Mouse (Mus musculus): Measurements from ENCODE around the gene Ass1. TPM values are rescaled to one million over a fixed set of nuclear protein-coding genes. Genes with fewer than 3 reads are reported as not detected.

Gene Ass1
- total and polyA plus RNA-seq, 3 experiments: 4.9 to 6.5 (median 5.4) TPM

GRCm38 (mm10) chr2:31453559-31454177 is 16.3 kb upstream of the Ass1 start:
- 54% methylated on average over 11 of the region's 11 CpGs for WGBS
- Histone ChIP-seq H3K9ac (ENCODE audit: low read depth, low read length) (no peak overlapping the region), H3K79me2 (replicated peaks; ENCODE audit: control insufficient read depth, insufficient read depth, low read length) (no peaks in the 10 kb centered on the region), H3K27ac (no peak overlapping the region), H3K4me1 (ENCODE audit: control insufficient read depth, insufficient read depth, low read length) (no peaks in the 10 kb centered on the region; the same call in none of the 2 replicates), H3K27me3 (ENCODE audit: control insufficient read depth, insufficient read depth, low read length) (no peaks in the 10 kb centered on the region), H3K36me3 (ENCODE audit: control insufficient read depth, insufficient read depth, low read length) (no peaks in the 10 kb centered on the region), H3K4me3 (no peak overlapping the region)
- intact Hi-C loops (cut with DNase I): no loop called here
- TF ChIP-seq POLR2A (IDR thresholded peaks at IDR 0.05; ENCODE audit: insufficient read depth, low read depth, low read length) (no peak), EP300 (IDR thresholded peaks at IDR 0.05; ENCODE audit: insufficient read depth, low read depth, low read length) (no peak), CTCF (IDR thresholded peaks at IDR 0.05) (no peak)
- DNase-seq: no peak

GRCm38 (mm10) chr2:31454280-31454679 is 15.7 kb upstream of the Ass1 start:
- Histone ChIP-seq H3K36me3 (ENCODE audit: control insufficient read depth, insufficient read depth, low read length) (no peaks in the 10 kb centered on the region), H3K79me2 (replicated peaks; ENCODE audit: control insufficient read depth, insufficient read depth, low read length) (no peaks in the 10 kb centered on the region), H3K4me1 (ENCODE audit: control insufficient read depth, insufficient read depth, low read length) (no peaks in the 10 kb centered on the region; the same call in none of the 2 replicates), H3K9ac (ENCODE audit: low read depth, low read length) (no peak overlapping the region), H3K27ac (no peak overlapping the region), H3K4me3 (no peak overlapping the region), H3K27me3 (ENCODE audit: control insufficient read depth, insufficient read depth, low read length) (no peaks in the 10 kb centered on the region)
- 31% methylated on average over 8 of the region's 8 CpGs for WGBS
- peak in 1 of 2 experiments; percentile 42 for DNase-seq
- intact Hi-C loops (cut with DNase I): no loop called here
- TF ChIP-seq POLR2A (IDR thresholded peaks at IDR 0.05; ENCODE audit: insufficient read depth, low read depth, low read length) (no peak), EP300 (IDR thresholded peaks at IDR 0.05; ENCODE audit: insufficient read depth, low read depth, low read length) (no peak), CTCF (IDR thresholded peaks at IDR 0.05) (no peak)

- peaks cover 6% of the 10 kb centered on the region for H3K27me3 ChIP-seq (ENCODE audit: control insufficient read depth, insufficient read depth, low read length)
- TF ChIP-seq POLR2A (IDR thresholded peaks at IDR 0.05; ENCODE audit: insufficient read depth, low read depth, low read length): no peak
- TF ChIP-seq EP300 (IDR thresholded peaks at IDR 0.05; ENCODE audit: insufficient read depth, low read depth, low read length): no peak
- no peak for TF ChIP-seq CTCF (IDR thresholded peaks at IDR 0.05)
- H3K27ac ChIP-seq: no peak overlapping the region
- no peak overlapping the region for H3K9ac ChIP-seq (ENCODE audit: low read depth, low read length)
- H3K4me1 ChIP-seq (ENCODE audit: control insufficient read depth, insufficient read depth, low read length): no peaks in the 10 kb centered on the region; the same call in 1 of the 2 replicates
- intact Hi-C loops (cut with DNase I): no loop called here
- 77% methylated on average over 7 of the region's 7 CpGs for WGBS
- H3K4me3 ChIP-seq: no peak overlapping the region
- no peaks in the 10 kb centered on the region for H3K36me3 ChIP-seq (ENCODE audit: control insufficient read depth, insufficient read depth, low read length)
- no peak for DNase-seq
- no peaks in the 10 kb centered on the region for H3K79me2 ChIP-seq (replicated peaks; ENCODE audit: control insufficient read depth, insufficient read depth, low read length)
Measured at GRCm38 (mm10) chr2:31455418-31455817, 14.6 kb upstream of the Ass1 start.

GRCm38 (mm10) chr2:31458460-31458859 is 11.5 kb upstream of the Ass1 start:
- Histone ChIP-seq H3K36me3 (ENCODE audit: control insufficient read depth, insufficient read depth, low read length) (no peaks in the 10 kb centered on the region), H3K27ac (no peak overlapping the region), H3K4me1 (ENCODE audit: control insufficient read depth, insufficient read depth, low read length) (no peaks in the 10 kb centered on the region; the same call in 1 of the 2 replicates), H3K27me3 (ENCODE audit: control insufficient read depth, insufficient read depth, low read length) (peaks cover 7% of the 10 kb centered on the region), H3K4me3 (no peak overlapping the region), H3K9ac (ENCODE audit: low read depth, low read length) (no peak overlapping the region), H3K79me2 (replicated peaks; ENCODE audit: control insufficient read depth, insufficient read depth, low read length) (no peaks in the 10 kb centered on the region)
- no peak for TF ChIP-seq POLR2A (IDR thresholded peaks at IDR 0.05; ENCODE audit: insufficient read depth, low read depth, low read length)
- TF ChIP-seq EP300 (IDR thresholded peaks at IDR 0.05; ENCODE audit: insufficient read depth, low read depth, low read length): no peak
- TF ChIP-seq CTCF (IDR thresholded peaks at IDR 0.05): no peak
- DNase-seq: no peak
- 66% methylated on average over 5 of the region's 5 CpGs for WGBS
- intact Hi-C loops (cut with DNase I): no loop called here

GRCm38 (mm10) chr2:31458989-31459936 is 10.7 kb upstream of the Ass1 start:
- TF ChIP-seq EP300 (IDR thresholded peaks at IDR 0.05; ENCODE audit: insufficient read depth, low read depth, low read length): no peak
- no peak for TF ChIP-seq CTCF (IDR thresholded peaks at IDR 0.05)
- no peak for TF ChIP-seq POLR2A (IDR thresholded peaks at IDR 0.05; ENCODE audit: insufficient read depth, low read depth, low read length)
- intact Hi-C loops (cut with DNase I): no loop called here
- Histone ChIP-seq H3K4me1 (ENCODE audit: control insufficient read depth, insufficient read depth, low read length) (no peaks in the 10 kb centered on the region), H3K79me2 (replicated peaks; ENCODE audit: control insufficient read depth, insufficient read depth, low read length) (no peaks in the 10 kb centered on the region), H3K36me3 (ENCODE audit: control insufficient read depth, insufficient read depth, low read length) (no peaks in the 10 kb centered on the region), H3K27me3 (ENCODE audit: control insufficient read depth, insufficient read depth, low read length) (peaks cover 7% of the 10 kb centered on the region), H3K27ac (no peak overlapping the region), H3K4me3 (no peak overlapping the region), H3K9ac (ENCODE audit: low read depth, low read length) (no peak overlapping the region)
- DNase-seq: no peak
- WGBS: 59% methylated on average over 16 of the region's 16 CpGs

Data from heart, adult 2 months (tissue).